Mouse (Mus musculus) forebrain, embryonic 16.5 days (tissue): ENCODE measurements around the gene Vps16. TPM values are rescaled to one million over a fixed set of nuclear protein-coding genes. Genes with fewer than 3 reads are reported as not detected.

Source experiments
- ATAC-seq: fragments of 200-750 bp; cut with Nextera tagmentation; 2 replicates; pipeline ENCODE4 v1.8.0; 2017; ENCODE audit warnings: mild to moderate bottlenecking, moderate library complexity
- H3K27ac ChIP-seq: fragments of 300-500 bp; sonication (generic); 2 replicates; pipeline ENCODE4 v1.5.1; 2014; ENCODE audit warnings: low read length, control low read depth
- H3K27me3 ChIP-seq: fragments of 300-500 bp; sonication (generic); replicated peaks from 2 replicates; pipeline ENCODE4 v1.6.1; 2014; ENCODE audit warnings: low read length; ENCODE audit not compliant: control insufficient read depth, insufficient read depth
- H3K36me3 ChIP-seq: fragments of 300-500 bp; sonication (generic); 2 replicates; pipeline ENCODE4 v1.6.1; 2014; ENCODE audit not compliant: control insufficient read depth, insufficient read depth
- H3K4me1 ChIP-seq: fragments of 300-500 bp; sonication (generic); replicated peaks from 2 replicates; pipeline ENCODE4 v1.6.1; 2014; ENCODE audit warnings: low read length; ENCODE audit not compliant: control insufficient read depth, insufficient read depth
- H3K4me2 ChIP-seq: fragments of 300-500 bp; sonication (generic); 2 replicates; pipeline ENCODE4 v1.6.1; 2014; ENCODE audit warnings: mild to moderate bottlenecking, low read length, control low read depth
- H3K4me3 ChIP-seq: fragments of 300-500 bp; sonication (generic); replicated peaks from 2 replicates; pipeline ENCODE4 v1.5.1; 2014; ENCODE audit warnings: mild to moderate bottlenecking, low read length, control low read depth
- H3K9ac ChIP-seq: fragments of 300-500 bp; sonication (generic); replicated peaks from 2 replicates; pipeline ENCODE4 v1.6.1; 2014; ENCODE audit warnings: low read depth, low read length, control low read depth
- H3K9me3 ChIP-seq: fragments of 300-500 bp; sonication (generic); 2 replicates; pipeline ENCODE4 v1.6.1; 2016; ENCODE audit warnings: low read length; ENCODE audit not compliant: control insufficient read depth
- WGBS: fragments of 180-500 bp; shearing (Covaris S2); extraction: QIAGEN DNeasy Blood & Tissue Kit; methylation state at CpG from one replicate; pipeline ENCODE4 v1.1.7; 2014; 5-methylcytosine and 5-hydroxymethylcytosine counted together
- polyA plus RNA-seq: library from polyadenylated mRNA; unstranded; fragments of >200 nt; fragmentation: Nextera tagmentation; extraction: Ambion mirVana; gene quantifications from 2 replicates; pipeline ENCODE4 v1.2.1, GENCODE M21; 2015

The Vps16 gene
- polyA plus RNA-seq, 1 experiment from 2014 or later: 138 TPM

DNA sequence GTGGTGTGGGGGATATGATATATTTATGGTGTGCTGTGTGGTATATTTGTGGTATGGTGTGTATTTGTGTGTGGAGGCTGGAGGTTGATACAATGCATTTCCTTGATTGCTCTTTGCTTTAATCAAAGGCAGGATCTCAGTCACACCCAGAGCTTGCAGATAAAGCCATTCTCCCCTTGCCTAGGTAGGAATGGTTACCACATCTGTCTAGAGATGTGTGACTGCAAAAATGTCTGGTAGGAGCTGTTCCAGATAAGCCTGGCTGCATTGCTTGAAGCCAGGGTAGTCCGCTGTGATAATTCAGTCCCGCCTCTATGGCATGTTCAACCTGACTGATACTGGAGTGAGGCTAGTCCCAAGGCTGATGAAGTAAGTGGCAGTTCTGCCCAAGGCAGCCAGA lies 45.8 kb downstream of the Vps16 start:
- Histone ChIP-seq H3K4me2 (peak overlapping the region; percentile 13; the same call in 1 of the 2 replicates), H3K27ac (peak overlapping the region; percentile 75)
- ATAC-seq: peak; percentile 36; the same call in 1 of the 2 replicates

DNA sequence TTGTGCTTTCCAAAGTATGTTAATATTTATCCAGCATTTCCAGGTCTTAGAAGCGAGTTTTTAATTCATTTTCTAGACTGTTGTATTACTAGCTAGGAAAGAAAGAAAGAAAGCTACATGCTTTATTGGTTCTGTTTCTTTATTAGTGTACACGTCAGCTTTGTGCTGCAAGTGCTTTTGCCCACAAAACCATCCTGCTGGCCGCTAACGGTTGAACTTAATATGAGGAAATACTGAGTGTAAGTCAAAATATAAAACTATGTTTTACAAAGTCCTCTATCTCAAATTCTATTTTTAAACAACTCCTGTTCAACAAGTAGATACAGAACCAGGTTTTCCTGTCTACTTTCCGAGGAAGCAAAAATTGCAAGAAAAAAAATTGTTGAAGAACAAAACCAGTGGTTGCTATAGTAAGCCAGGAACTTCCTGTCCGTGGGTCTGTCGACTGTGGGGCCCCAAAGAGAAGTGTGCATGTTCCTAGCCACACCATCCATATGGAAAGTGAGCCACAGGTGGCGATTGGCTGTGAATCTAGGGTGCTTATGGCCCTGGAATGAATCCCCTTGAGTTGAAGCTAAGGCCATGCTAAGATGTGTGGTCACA lies 48.9 kb downstream of the Vps16 start:
- Histone ChIP-seq H3K4me3 (no peak overlapping the region), H3K9me3 (no peaks in the 10 kb centered on the region), H3K27me3 (no peaks in the 10 kb centered on the region), H3K27ac (no peak overlapping the region), H3K9ac (no peak overlapping the region), H3K4me2 (no peak overlapping the region), H3K4me1 (peaks cover 24% of the 10 kb centered on the region), H3K36me3 (no peaks in the 10 kb centered on the region)
- 80% methylated on average over 8 of the region's 8 CpGs for WGBS
- no peak for ATAC-seq

More for the DNA sequence above, 45.8 kb downstream of the Vps16 start:
- Histone ChIP-seq H3K36me3 (no peaks in the 10 kb centered on the region), H3K9ac (no peak overlapping the region), H3K4me3 (no peak overlapping the region), H3K27me3 (no peaks in the 10 kb centered on the region), H3K4me1 (peaks cover 22% of the 10 kb centered on the region), H3K9me3 (no peaks in the 10 kb centered on the region)
- 61% methylated on average over 2 of the region's 2 CpGs for WGBS

DNA sequence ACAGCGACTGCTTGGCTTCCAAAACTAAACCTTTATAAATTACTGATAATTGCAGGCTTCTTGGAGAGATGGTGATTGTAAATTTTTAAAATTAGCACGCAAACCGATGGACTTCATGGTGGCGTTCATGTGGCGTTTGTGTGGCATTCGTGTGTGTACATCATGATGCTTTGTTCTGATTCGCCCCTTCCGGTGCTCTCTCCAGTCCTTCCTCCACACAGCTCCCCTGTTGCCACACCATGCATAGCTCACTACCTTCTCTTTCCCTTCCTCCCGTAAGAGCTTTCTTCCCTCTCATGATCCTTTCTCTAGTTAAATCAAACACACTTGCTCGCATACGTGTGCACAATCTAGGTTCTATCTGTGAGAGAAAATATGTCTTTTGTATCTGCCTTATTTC lies 51.6 kb downstream of the Vps16 start:
- no peak overlapping the region for H3K4me2 ChIP-seq
- no peaks in the 10 kb centered on the region for H3K27me3 ChIP-seq
- H3K36me3 ChIP-seq: no peaks in the 10 kb centered on the region
- H3K9me3 ChIP-seq: peaks cover 7% of the 10 kb centered on the region; the same call in 1 of the 2 replicates
- no peak for ATAC-seq
- no peak overlapping the region for H3K27ac ChIP-seq
- H3K9ac ChIP-seq: no peak overlapping the region
- 94% methylated on average over 11 of the region's 11 CpGs for WGBS
- peaks cover 5% of the 10 kb centered on the region; the same call in 1 of the 2 replicates for H3K4me1 ChIP-seq
- no peak overlapping the region for H3K4me3 ChIP-seq

DNA sequence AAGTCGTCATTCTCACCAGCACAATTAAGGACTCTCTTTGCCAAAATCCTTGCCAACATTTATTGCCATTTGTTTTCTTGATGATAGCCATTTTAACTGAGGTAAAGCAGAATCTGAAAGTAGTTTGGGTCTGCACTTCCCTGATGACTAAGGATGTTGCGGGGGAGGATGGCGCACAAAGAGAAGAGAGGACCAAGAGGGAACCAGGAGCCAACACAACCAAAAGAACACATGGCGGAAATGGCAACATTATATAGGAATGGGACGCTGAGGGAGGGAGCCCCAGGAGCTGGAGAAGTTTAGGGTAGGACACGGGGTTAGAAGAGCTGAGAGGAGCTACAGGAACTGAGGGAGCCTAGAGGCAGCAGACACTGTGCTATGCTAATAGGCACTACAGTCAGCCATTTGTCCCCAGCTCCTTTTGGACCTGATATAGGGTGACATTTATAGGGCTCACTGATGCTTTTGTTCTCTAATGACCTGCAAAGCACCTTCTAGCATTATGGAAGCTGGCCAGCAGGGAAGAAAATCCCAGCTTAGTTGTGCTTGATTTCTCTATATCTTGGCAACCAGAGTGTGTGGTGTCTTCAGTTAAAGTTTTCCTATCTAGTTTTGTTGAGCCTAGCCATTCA lies 52.6 kb downstream of the Vps16 start:
- H3K36me3 ChIP-seq: no peaks in the 10 kb centered on the region
- H3K9me3 ChIP-seq: peaks cover 7% of the 10 kb centered on the region; the same call in 1 of the 2 replicates
- 75% methylated on average over 6 of the region's 6 CpGs for WGBS
- H3K4me1 ChIP-seq: peaks cover 5% of the 10 kb centered on the region; the same call in 1 of the 2 replicates
- no peaks in the 10 kb centered on the region for H3K27me3 ChIP-seq
- ATAC-seq: no peak
- H3K9ac ChIP-seq: no peak overlapping the region
- no peak overlapping the region for H3K4me2 ChIP-seq
- no peak overlapping the region for H3K27ac ChIP-seq
- H3K4me3 ChIP-seq: no peak overlapping the region

DNA sequence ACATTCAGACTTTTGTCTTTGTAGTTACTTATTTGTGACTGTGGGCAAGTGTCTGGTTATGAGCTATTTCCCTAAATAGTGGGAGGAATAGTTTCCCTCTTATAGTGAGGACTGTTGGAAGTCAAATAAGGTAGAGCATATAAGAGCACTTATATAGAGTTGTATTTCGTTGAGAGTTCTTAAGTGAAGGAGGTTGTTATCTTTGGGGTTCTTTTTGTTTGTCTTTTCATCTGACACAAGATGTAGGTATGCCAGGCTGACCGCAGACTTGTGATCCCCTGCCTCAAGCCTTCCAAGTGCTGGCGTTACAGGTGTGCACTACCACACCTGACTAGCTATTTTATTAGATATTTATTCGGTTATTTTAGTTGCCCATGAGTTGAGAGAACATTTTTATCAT lies 58.0 kb downstream of the Vps16 start:
- WGBS: 96% methylated on average over 4 of the region's 4 CpGs
- Histone ChIP-seq H3K9ac (no peak overlapping the region), H3K27me3 (no peaks in the 10 kb centered on the region), H3K27ac (no peak overlapping the region), H3K4me3 (no peak overlapping the region), H3K9me3 (peaks cover 7% of the 10 kb centered on the region; the same call in 1 of the 2 replicates), H3K4me2 (no peak overlapping the region), H3K36me3 (no peaks in the 10 kb centered on the region), H3K4me1 (no peaks in the 10 kb centered on the region)
- ATAC-seq: no peak

DNA sequence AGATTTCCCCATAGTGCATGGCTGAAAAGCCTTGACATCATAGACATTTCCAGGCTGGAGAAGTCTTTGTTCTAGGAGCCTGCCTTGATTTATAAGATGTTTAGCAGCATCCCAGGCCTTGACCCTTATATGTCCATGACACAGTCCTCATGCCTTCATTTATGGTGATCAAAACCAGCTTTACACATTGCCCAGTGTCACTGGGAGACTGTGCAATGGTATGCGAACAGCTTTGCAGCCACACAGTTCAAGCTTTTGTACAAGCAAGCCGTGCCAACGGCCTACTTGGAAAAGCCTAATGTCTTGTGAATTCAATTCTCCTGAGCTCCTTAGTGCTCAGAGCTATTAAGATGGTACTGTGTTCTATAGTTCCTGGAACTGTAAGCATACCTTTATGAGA lies 58.6 kb downstream of the Vps16 start:
- Histone ChIP-seq H3K27me3 (no peaks in the 10 kb centered on the region), H3K27ac (no peak overlapping the region)
- peak; percentile 26; the same call in 1 of the 2 replicates for ATAC-seq

DNA sequence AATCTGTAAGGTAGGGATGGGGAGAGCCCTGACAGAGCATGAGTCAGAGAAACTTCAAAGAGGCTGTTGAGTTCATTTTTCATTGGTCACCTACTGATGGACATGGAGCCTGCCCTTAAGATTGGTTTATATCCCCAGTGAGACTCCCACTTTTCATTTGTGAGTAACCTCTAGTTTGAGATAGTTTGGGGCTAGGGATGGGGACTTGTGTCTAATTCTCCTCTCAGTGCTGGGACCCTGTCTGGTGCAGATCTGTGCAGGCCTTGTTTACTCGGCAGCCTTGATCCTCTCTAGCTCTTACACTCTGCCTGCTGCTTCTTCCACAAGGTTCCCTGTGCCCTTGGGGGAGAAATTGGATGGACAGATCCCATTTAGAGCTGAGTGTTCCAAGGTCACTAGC lies 60.1 kb downstream of the Vps16 start:
- Histone ChIP-seq H3K4me2 (no peak overlapping the region), H3K9ac (no peak overlapping the region), H3K9me3 (0 out of 2 replicates have a peak, but pooled peaks cover 3% of the 10 kb centered on the region), H3K27me3 (no peaks in the 10 kb centered on the region), H3K36me3 (no peaks in the 10 kb centered on the region), H3K4me3 (no peak overlapping the region), H3K27ac (no peak overlapping the region), H3K4me1 (no peaks in the 10 kb centered on the region)
- ATAC-seq: no peak
- WGBS: 83% methylated on average over 1 of the region's 1 CpGs

More for the DNA sequence above, 58.6 kb downstream of the Vps16 start:
- Histone ChIP-seq H3K9ac (no peak overlapping the region), H3K4me3 (no peak overlapping the region), H3K4me2 (no peak overlapping the region), H3K9me3 (peaks cover 7% of the 10 kb centered on the region; the same call in 1 of the 2 replicates), H3K36me3 (no peaks in the 10 kb centered on the region), H3K4me1 (no peaks in the 10 kb centered on the region)
- WGBS: 42% methylated on average over 3 of the region's 3 CpGs

DNA sequence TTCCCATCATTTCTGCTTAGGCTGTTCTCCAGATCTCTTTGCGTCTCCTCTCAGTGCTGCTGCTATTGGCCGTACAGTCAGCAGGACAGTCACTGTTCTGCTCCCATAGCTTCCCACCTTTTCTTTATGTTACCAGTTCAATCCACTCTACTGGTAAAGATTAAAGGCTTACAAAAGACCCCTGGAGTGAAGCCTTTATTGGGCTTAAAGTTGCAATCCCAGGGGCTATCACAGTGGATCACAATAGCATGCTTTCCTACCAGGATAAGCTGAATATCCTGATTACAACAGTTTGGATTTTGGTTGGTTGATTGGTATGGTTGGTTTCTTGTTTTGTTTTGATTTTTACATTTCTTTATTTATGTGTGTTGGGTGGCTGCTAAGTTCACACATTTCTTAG lies 63.9 kb downstream of the Vps16 start:
- ATAC-seq: no peak
- 44% methylated on average over 2 of the region's 2 CpGs for WGBS
- Histone ChIP-seq H3K9ac (no peak overlapping the region), H3K27me3 (no peaks in the 10 kb centered on the region), H3K36me3 (no peaks in the 10 kb centered on the region), H3K27ac (no peak overlapping the region), H3K9me3 (no peaks in the 10 kb centered on the region), H3K4me3 (no peak overlapping the region), H3K4me1 (peaks cover 6% of the 10 kb centered on the region), H3K4me2 (no peak overlapping the region)

DNA sequence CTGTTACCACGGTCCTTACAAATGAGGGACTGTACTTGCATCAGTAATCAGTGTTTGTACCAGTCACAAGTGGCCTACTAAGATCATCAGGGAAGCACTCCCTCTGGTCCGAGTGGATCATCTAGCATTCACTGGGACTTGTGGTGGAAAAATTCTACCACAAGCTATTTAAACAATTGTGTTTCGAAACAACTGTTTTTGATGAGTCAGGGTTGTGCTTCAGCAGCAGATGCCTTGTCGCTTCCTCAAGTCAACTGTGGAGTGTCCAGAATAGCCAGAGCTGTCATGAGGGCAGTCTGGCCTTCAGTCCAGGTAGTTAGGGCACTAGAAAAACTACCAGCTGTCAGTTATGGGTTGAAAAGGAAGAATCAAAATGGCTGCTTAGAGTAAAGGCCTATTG lies 64.5 kb downstream of the Vps16 start:
- Histone ChIP-seq H3K9ac (no peak overlapping the region), H3K36me3 (no peaks in the 10 kb centered on the region), H3K27ac (no peak overlapping the region), H3K9me3 (no peaks in the 10 kb centered on the region), H3K27me3 (no peaks in the 10 kb centered on the region), H3K4me3 (no peak overlapping the region), H3K4me1 (peaks cover 6% of the 10 kb centered on the region), H3K4me2 (no peak overlapping the region)
- ATAC-seq: no peak
- 86% methylated on average over 4 of the region's 4 CpGs for WGBS
